Mouse (Mus musculus) myocyte (in vitro differentiated cells): ENCODE measurements around the gene Abca8a.

Experiments
- CEBPB ChIP-seq: IDR thresholded peaks from 2 replicates; pipeline ENCODE4 v1.6.1; 2011; ENCODE audit warnings: mild to moderate bottlenecking, moderate library complexity; ENCODE audit not compliant: poor library complexity, insufficient read depth, severe bottlenecking
- E2F4 ChIP-seq: IDR thresholded peaks from one replicate; pipeline ENCODE4 v1.6.1; 2011; ENCODE audit warnings: mild to moderate bottlenecking, control low read depth, moderate library complexity; ENCODE audit not compliant: insufficient read depth
- MAX ChIP-seq: IDR thresholded peaks from one replicate; pipeline ENCODE4 v1.6.1; 2011; ENCODE audit warnings: low read depth, mild to moderate bottlenecking, control low read depth
- MYOD1 ChIP-seq, 3 experiments: IDR thresholded peaks; one replicate each; pipeline ENCODE4 v1.6.1; 2011; ENCODE audit warnings: control low read depth in 2 of 3, low read depth in 2 of 3, mild to moderate bottlenecking in 2 of 3, moderate library complexity in 1 of 3; ENCODE audit not compliant: insufficient read length in 2 of 3, control insufficient read depth in 1 of 3
- MYOG ChIP-seq, 3 experiments: IDR thresholded peaks; one replicate each; pipeline ENCODE4 v1.6.1; 2011; ENCODE audit warnings: control low read depth in 2 of 3, low read depth in 2 of 3, mild to moderate bottlenecking in 2 of 3; ENCODE audit not compliant: insufficient read length in 2 of 3, control insufficient read depth in 1 of 3, insufficient read depth in 1 of 3
- POLR2A ChIP-seq: IDR thresholded peaks from one replicate; pipeline ENCODE4 v1.6.1; 2011; ENCODE audit warnings: low read depth, mild to moderate bottlenecking, control low read depth, moderate library complexity; ENCODE audit not compliant: insufficient read length
- POLR2AphosphoS2 ChIP-seq: IDR thresholded peaks from one replicate; pipeline ENCODE4 v1.6.1; 2011; ENCODE audit warnings: low read depth, control low read depth; ENCODE audit not compliant: insufficient read length
- REST ChIP-seq: IDR thresholded peaks from one replicate; pipeline ENCODE4 v1.6.1; 2011; ENCODE audit warnings: mild to moderate bottlenecking, control low read depth, moderate library complexity; ENCODE audit not compliant: insufficient read depth, insufficient read length
- SRF ChIP-seq: IDR thresholded peaks from one replicate; pipeline ENCODE4 v1.6.1; 2011; ENCODE audit warnings: low read depth; ENCODE audit not compliant: control insufficient read depth, insufficient read length
- USF1 ChIP-seq: IDR thresholded peaks from one replicate; pipeline ENCODE4 v1.6.1; 2011; ENCODE audit warnings: low read depth, mild to moderate bottlenecking, control low read depth, moderate library complexity

- TF ChIP-seq POLR2A (no peak), REST (no peak), MAX (no peak), E2F4 (no peak), CEBPB (no peak), MYOD1 (IDR thresholded peaks at IDR 0.05; ENCODE audit: control insufficient read depth in 1 of 3, insufficient read length in 2 of 3, low read depth in 2 of 3) (no peak), USF1 (no peak), SRF (no peak), POLR2AphosphoS2 (no peak), MYOG (IDR thresholded peaks at IDR 0.05; ENCODE audit: control insufficient read depth in 1 of 3, insufficient read depth in 1 of 3, insufficient read length in 2 of 3, low read depth in 2 of 3) (no peak)
These were observed 1.5 kb downstream of the Abca8a start for GRCm38 (mm10) chr11:110094236-110094635.
